Mouse (Mus musculus) olfactory bulb, adult 2 months (tissue): ENCODE results near the gene Slc8a2.

Experiments used
- CTCF ChIP-seq: fragments of 200-500 bp; IDR thresholded peaks from 2 replicates; pipeline ENCODE4 v1.5.1; 2012; ENCODE audit warnings: low read depth, mild to moderate bottlenecking, low read length, moderate library complexity; ENCODE audit not compliant: insufficient read depth
- POLR2A ChIP-seq: fragments of 200-500 bp; IDR thresholded peaks from 2 replicates; pipeline ENCODE4 v1.6.1; 2012; ENCODE audit warnings: mild to moderate bottlenecking, low read depth, low read length, moderate library complexity; ENCODE audit not compliant: insufficient read depth

GRCm38 (mm10) chr7:16130956-16131634 lies 1.5 kb downstream of the Slc8a2 start:
- no peak for TF ChIP-seq POLR2A
- TF ChIP-seq CTCF: no peak
